Mouse (Mus musculus) gastrocnemius, postnatal 36 days (tissue): ENCODE measurements around the gene Cnga2. TPM values are rescaled to one million over a fixed set of nuclear protein-coding genes. Genes with fewer than 3 reads are reported as not detected.
"Not testable (repeated sequence)": the region's sequence is repeated elsewhere in the genome, so short reads cannot be mapped to it uniquely, and the experiment has no call there.

Source experiments
- DNase-seq, 2 experiments: peaks; one replicate each; pipeline ENCODE4 v3.0.0; 2022
- intact Hi-C: fragments of 180-260 bp; cut with DNase I; formaldehyde crosslinking; loops from one replicate; pipeline ENCODE4 v1.15.1; 2025
- long read RNA-seq, 2 experiments: library from polyadenylated mRNA; stranded (forward); transcript quantifications; one replicate each; pipeline ENCODE4 v2.0.0; 2021
- total RNA-seq, 2 experiments: library from RNA; stranded (reverse); gene quantifications; 2 replicates each; pipeline ENCODE4 v1.2.3; 2021

Gene Cnga2
- total RNA-seq: not detected
- long read RNA-seq, experiment 1: 0 reads
- long read RNA-seq, experiment 2: 0 reads

DNA sequence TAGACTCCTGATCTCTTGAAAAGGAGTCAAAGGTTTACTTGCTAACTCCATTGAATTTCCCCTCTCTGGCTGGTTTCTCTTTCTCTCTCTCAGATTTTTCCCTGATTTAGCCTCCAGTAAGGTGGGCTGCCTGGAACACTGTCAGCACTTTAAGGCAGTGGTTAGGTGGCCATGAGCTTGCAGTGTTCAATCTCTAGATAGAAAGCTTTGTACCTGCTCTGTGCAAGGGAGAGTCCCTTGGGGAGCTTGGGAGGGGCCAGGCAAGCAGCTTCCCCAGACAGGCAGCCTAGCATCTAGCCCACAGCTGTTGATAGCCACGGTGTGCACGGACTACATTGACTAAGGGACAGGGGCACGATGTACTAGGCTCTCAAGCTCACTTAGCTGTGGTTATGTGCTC, at the start of gene Cnga2:
TSS of gene Cnga2 (plus strand) at position 301 of the 400 bp plus-strand sequence.
- intact Hi-C loops: no loop called here
- DNase-seq: no peak

DNA sequence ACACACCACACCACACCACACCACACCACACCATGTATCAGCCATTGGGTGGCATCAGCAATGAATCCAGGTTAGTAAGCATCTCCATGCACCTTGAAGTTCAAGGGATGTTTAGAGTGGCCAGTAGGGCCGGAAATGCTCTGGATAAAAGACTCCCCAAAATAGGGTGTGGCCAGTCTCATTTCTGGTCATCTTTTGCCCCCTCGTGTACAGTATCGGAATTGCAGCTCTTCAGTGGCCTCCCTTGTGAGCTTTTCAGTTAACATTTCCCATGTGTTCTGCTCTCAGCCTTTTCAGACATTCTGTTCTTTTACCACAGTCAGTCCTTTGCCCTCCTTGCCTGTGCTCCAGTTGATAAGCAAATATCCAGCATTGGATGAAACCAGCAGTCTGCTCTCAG, 45.0 kb upstream of the Cnga2 start:
- intact Hi-C loops: loop anchor here (5.0 kb wide), 1 partner anchor 149 kb away; no protein-coding TSS in a partner anchor
- DNase-seq: peak; percentile 9 to 12

DNA sequence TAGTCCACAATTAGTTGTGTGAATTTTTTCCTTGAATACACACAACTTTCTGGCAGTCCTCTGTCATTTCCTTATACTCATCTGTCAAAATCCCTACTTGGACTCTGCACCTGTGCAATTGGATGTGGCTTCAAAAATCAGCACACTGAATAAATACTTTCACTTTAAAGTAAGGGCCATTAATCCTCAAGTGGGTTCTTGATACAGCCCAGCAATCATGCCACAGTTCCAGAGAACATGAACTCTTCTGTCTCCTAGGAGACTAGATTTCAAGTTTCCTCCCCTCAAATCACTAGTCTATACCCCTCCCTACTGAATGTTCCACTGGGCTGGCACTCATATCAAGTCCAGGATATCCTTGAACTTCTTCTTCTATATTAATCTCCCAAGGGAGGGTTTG, 33.3 kb upstream of the Cnga2 start:
- DNase-seq: no peak
- intact Hi-C loops: no loop called here

DNA sequence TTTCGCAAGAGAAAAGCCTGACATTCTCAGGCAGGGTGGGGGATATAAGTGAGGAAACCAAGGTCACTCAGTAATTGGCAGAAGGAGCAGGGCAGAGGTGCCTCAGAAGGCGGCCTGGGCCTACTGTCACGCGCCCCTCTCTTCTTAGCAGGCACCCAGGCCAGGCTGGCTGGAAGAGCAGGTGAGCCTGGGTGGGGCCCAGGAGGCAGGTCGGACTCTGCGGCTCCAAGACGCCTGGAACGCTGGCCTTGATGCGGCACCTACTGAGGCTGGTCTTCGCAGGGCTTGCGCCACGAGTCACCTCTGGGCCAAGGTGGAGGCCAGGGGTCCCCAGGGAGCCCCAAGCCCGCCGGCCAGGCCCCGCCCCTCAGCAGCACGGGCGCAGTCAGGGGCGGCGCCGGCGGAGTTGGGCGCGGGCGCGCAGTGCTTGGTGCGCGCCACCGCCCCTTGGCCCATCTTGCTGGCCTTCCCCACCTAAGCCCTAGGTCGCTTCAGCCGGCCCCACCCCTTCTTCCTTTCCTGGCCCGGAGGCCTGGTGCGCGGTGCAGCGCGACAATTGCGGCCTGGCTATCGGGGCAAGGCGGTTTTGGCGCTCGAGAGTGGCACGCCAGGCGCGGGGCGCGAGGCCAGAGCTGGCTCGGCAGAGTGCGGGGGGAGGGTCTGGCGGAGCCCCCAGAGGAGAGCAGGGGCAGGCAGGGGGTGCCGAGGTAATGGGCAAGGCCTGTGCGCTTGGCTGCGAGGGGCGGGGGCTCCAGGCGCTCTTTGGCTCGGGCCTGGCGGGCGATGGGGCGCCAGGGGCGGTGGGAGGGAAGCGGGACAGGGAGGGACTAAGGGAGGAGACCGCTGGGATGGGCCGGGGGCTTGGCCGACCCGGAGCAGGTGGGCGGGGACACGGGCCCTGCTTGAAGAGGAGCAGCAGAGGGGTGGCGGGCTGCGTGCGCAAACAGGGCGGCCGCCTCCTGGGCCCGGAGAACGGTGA, 29.3 kb upstream of the Cnga2 start, which contains the start of gene Prrg3:
TSS of gene Prrg3 (plus strand) at position 552 of the 979 bp plus-strand sequence.
- DNase-seq: peak; percentile 19 to 48
- intact Hi-C loops: no loop called here

DNA sequence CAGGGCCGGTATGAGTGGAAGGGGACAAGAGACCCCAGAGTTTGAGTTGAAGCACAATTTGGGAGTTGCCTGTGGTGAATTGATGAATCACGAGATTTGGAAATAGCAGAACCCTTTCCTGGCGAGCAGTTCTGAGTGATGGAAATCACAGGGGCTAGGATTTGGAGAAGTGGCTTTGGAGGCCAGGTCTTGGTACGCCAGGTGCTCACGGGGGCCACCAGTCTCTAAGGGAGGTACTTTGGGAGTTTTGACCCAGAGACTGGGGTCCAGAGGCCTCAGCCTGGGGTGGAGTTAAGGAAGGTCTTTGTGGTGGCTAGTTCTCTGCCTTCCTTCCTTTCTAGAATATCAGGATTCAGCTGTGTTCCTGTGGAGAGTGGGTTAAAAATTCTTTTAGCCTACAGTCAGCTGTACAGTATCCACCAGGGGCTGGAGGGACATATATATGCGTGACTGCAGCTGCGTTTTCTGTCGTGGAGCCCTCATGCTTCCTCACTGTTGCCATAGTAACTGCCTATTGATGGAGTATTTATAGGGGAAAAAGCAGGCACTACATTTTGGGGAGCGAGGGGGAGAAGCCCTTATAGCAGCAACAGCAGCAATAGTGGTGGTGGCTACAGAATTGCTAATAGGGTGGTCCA, 28.3 kb upstream of the Cnga2 start:
- intact Hi-C loops: no loop called here
- DNase-seq: no peak

DNA sequence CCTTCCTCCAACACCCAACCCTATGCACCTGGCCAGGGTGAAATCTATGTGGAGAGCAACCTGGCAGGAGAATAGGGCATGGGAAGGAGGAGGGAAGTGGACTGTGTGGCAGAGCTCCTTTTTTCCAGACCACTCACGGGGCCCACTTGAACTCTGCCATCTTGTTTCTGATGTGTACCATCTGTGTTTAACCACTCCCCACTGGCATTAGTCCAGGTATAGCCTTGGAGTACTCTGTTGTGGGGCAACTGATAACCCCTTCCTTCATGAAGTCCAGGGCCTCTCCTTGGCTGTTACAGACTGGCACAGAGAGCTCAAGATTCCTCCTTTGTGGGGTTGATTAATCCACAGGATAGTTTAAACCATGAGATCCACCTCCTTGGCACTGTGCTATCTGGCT, 23.4 kb upstream of the Cnga2 start:
- intact Hi-C loops: no loop called here
- DNase-seq: no peak

DNA sequence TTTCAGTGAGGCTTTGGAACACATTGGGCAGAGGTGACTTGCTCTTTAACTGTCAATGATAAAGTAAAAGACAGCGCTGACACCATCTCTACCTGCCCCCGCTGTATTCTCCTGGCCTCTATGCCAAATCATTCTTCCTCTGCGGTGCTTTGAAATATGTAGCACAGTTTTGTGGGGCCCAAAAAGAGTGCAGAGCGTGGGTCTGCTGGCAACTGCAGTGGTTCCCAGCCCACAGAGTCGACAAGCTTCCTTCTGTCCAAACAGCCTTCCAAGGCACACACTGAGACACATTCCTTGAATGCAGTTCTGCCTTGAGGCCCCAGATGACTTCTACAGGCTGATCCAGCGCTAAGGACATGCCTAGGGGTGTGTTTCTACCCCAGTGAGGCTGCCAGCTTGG, 22.8 kb upstream of the Cnga2 start:
- intact Hi-C loops: no loop called here
- no peak for DNase-seq

DNA sequence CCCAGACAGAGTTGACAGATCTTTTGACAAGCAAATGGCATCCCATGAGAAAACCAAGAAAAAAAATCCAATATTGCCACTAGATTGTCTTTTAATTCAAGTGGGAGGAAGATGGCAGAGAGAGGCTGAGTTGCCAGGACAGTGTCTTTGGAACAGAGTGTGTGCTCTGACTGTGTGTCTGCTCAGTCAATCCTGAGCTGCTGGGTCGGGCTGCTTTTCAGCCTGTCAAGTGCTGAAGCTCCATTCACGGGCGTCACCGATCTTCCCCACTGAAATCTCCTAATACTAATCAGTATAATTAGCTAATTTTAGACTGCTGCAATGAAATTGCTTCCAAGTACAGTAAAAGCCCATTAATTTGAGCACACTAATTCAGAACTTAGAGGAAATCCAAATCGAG, 20.3 kb upstream of the Cnga2 start:
- intact Hi-C loops: no loop called here
- DNase-seq: no peak

DNA sequence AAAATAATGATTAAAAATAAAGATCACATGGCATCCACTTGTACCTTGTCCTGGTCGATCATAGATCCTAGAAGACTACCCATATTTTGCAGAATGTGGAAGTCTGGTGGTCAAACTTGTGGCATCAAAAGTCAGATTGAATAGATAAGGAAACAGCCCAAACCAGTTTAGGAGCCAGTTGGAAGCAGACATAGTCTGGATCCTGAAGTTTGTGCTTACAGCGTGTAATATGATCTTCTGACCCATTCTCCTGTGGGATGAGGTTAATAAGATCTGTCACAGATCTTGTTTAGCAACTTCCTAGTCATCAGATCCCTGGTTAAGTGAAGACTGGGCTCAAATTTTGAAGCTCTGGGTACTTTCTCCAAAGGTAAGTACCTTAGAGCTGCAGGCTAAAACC, 19.0 kb upstream of the Cnga2 start, which contains the start of gene Fate1:
TSS of gene Fate1 (plus strand) at position 301 of the 400 bp plus-strand sequence.
- intact Hi-C loops: no loop called here
- no peak for DNase-seq

DNA sequence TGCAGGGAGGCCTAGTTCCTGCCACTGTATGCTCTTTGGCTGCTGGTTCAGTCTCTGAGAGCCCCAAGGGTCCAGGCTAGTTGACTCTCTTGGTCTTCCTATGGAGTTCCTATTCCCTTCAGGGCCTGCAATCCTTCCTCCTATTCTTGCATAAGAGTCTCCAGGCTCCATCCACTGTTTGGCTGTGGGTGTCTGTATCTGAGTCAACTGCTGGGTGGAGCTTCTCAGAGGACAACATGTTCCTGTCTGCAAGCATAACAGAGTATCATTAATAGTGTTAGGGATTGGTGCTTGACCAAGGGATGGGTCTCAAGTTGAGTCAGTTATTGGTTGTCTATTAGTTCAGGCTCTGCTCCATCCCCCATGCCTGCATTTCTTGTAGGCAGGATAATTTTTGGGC, 14.0 kb upstream of the Cnga2 start:
- DNase-seq, intact Hi-C loops: not testable (repeated sequence)

DNA sequence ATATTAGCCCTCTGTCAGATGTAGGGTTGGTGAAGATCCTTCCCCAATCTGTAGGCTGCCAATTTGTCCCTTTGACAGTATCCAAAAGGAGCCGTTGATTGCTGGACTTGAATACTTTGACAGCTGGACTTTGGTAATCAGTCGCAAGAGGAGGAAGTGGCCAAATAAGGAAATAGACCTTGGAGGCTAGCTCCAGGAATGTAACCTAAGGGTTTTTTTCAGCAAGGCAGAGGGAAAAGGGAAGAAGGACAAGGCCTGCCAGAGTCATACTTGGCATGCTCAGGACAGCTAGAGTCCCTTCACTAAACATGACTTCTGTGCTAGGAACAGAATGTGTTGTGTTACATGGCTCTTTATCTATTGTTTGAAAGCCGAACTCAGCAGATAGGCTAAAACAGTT, 11.2 kb upstream of the Cnga2 start:
- no peak for DNase-seq
- intact Hi-C loops: no loop called here

DNA sequence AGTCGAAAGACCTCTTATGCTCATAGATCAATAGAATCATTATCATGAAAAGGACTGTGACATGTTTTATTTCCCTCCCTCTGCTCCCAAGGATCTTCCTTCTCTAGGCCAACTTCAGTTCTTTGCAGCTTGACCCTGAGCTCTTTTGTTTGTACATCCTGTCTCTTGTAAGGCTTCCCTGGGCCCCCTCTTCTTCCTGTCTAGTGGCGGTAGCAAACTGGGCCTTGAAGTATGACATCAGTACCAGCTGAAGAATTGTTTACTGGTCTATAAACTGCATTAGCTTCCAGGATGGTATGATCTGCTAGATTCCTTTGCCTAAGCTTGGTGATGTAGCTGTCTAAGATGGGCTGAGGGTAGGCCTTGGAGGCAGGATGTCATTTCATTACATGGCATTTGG, 10.3 kb upstream of the Cnga2 start:
- intact Hi-C loops: no loop called here
- DNase-seq: no peak

DNA sequence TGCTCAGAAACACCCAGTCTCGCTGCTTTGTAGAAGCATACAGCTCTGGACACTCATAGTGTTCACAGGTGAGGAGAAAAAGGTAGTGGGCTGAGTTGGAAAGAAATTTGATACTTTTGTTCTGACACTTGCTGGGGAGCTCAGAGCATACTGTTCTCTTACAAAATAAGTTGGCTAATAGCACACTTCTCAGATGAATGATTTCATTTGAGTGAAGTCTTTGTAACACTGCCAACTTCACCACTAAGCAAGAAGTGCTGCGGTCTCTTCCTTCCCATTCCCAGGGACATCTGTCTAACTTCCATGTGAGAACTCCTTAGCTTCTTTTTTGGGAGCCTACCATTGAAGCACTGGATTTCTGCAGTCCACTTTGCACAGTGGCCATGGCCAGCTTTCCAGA, 8.4 kb upstream of the Cnga2 start:
- intact Hi-C loops: no loop called here
- DNase-seq: no peak

DNA sequence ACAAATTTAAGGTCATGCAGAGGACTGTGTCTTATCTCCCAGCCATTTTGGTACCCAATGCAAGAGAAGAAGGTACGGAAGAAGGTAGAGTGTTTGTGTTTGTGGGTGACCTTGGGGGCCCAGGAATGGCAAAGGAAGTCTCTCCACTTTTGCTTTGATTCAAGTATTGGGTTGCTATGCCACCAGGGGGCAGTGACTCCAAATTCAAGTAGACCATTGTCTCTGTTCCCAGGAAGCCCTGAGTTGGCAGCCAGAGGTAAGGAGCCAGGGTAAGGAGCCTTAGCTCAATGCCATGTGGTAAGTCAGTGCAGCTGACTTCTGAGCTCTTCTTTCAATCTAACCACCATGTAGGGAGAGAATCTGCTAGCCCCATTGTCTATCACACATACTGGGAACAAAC, 7.9 kb upstream of the Cnga2 start:
- intact Hi-C loops: no loop called here
- no peak for DNase-seq

DNA sequence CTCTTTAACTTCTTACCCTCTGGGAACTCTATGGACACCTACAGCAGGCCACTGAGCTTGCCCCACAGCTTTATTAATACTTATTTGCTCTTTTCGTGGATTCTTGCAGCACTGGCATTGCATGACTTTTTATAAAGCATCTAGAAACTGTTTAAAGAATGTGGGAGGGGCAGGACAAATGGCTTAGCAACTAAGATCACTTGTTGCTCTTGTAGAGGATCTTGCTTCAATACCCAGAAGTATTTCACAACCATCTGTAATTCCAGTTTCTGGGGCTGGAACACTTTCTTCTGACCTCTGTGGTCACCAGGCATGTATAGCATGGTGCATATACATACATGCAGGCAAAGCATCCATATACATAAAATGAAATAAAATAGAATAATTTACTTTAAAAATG, 4.3 kb downstream of the Cnga2 start:
- no peak for DNase-seq
- intact Hi-C loops: no loop called here

DNA sequence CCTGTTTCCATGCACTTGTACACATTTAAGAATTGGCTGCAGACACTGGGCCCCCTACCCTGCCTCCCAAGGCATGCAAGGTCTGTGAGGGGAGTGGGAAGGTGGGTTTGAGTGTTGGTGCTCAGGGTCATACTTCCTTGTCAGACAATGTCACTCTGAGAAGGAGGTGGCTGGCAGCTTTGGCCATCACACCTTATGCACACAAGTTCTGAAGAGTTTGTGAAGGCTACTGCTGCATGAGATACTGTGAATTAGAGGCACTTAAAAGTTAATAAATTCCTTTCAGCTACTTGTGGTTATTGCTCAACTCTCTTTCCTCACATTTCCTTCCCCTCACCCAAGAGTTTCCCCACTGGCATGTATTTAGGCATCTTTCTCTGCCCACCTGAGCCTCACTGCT, 18.3 kb downstream of the Cnga2 start:
- intact Hi-C loops: no loop called here
- DNase-seq: no peak

DNA sequence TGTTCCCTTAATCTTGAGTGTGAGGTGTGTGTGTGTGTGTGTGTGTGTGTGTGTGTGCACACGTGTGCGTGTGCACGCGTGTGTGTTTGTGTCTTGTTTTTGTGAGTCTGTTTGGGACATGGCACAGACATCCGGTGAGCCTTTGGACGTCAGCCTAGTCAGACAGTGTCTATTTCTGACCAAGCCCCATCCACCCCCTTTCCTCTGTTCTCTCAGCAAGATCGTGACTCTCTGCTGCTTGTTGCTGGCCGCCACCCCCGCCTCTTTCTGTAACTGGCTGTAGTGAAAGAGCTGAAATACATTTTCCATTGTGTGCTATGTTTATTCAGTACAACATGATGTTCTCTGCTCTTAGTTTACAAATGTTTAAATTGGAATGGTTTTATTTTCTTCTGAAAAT, 20.6 kb downstream of the Cnga2 start:
- no peak for DNase-seq
- intact Hi-C loops: no loop called here

DNA sequence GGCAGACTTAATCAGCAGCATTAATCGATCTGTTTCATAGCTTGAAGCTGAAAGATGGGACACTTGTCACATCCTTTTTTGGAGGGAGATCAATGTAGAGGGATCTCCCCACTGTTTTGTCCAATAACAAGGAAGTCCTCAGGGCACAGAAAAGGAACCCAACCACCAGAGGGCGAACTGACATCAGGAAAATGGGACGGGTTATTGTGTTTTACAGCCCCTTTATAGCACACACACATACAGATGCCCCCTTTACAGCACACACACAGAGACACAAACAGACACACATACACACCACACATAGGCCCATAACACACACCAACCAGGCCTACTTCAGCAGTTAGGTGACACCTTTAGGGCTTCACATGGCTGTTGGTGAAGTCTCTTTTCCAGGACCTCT, 21.2 kb downstream of the Cnga2 start:
- intact Hi-C loops: no loop called here

DNA sequence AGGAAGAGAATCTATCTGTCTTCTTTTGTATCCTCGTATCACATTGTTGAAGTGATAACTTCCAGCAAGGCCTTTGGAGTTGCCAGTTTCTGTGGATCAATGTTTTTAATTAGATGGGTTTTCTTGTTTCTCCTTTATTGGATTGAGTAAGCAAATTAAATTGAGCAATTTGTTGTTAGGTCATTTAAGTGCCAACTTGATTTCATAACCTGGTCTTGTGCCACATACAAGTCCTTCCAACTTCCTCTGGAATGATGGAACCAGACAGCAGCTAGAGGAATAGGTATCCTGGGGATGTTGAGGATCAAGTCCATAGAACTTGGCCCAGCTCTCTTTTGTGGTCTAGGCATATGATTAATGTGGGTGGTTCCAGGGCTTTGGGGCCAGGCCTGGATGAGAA, 30.6 kb downstream of the Cnga2 start:
- intact Hi-C loops: no loop called here

More for the DNA sequence above, 21.2 kb downstream of the Cnga2 start:
- peak in 1 of 2 experiments; percentile 11 for DNase-seq

DNA sequence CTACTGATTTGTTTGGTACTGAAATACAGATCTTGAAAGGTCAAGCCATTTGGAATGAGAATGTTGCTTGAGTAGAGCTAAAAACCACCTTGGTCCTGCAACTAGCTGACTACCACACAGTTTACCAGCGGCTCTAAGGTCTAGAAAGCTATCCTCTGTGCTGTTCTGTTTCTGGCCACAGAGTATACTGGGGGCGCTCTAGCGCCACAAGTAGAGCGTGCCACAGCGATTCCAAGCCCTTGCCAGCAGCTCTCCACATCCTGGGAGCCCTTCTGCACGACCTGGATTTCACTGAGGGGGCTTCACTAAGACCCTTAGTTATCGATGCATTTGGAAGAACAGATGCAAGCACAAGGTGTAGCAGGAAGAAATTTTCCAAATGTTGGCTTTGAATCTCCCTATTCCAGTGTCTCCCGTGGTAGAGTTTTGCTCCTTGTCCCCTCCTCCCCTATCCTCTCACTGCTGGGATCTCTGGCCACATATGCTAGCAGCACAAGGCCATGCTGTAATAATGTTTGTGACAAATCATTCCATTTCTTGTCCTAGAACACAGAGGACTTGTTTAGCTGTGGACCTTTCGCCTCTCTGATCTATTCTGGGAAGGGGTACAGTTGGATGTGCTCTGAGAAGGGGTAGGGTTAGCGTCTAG, 31.2 kb downstream of the Cnga2 start:
- intact Hi-C loops: no loop called here
- DNase-seq: no peak

More for the DNA sequence above, 30.6 kb downstream of the Cnga2 start:
- no peak for DNase-seq

DNA sequence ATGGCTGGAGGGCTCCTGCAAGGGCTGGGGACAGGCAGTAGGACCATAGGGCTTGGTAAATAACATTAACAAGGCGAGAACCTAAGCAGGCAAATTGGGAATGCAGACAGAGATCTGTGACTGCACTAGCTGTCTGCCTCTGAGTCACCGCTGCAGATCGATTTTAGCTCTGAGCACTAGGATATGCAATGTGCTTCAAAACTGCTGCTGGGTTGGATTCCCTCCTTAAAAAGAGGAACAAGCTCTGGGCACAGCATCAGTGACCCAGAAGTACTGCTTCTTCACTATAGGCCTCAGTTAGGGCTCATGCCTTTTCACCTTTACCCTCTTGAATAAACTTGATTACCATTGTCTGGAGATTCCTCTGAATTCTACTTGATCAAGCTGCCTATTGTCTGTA, 31.9 kb downstream of the Cnga2 start:
- intact Hi-C loops: no loop called here
- DNase-seq: no peak
